Mouse (Mus musculus) heart, postnatal 0 days (tissue): ENCODE data around the gene Ctla2b. TPM values are rescaled to one million over a fixed set of nuclear protein-coding genes. Genes with fewer than 3 reads are reported as not detected.
A peak's percentile ranks its signal among the peaks of the same experiment; 100 is the strongest.

Experiments
- ATAC-seq: fragments of 200-750 bp; cut with Nextera tagmentation; 2 replicates; pipeline ENCODE4 v1.8.0; 2017; ENCODE audit warnings: low read depth, moderate number of reproducible peaks, moderate library complexity; ENCODE audit not compliant: insufficient read depth
- DNase-seq: peaks from one replicate; pipeline ENCODE4 v3.0.0-alpha.2; 2016; ENCODE audit warnings: low spot score
- H3K27ac ChIP-seq: fragments of 300-500 bp; sonication (generic); 2 replicates; pipeline ENCODE4 v1.5.1; 2014; ENCODE audit warnings: low read depth, mild to moderate bottlenecking
- H3K27me3 ChIP-seq: fragments of 300-500 bp; sonication (generic); 2 replicates; pipeline ENCODE4 v1.6.1; 2014; ENCODE audit warnings: low read length, mixed read lengths; ENCODE audit not compliant: control insufficient read depth, insufficient read depth
- H3K36me3 ChIP-seq: fragments of 300-500 bp; sonication (generic); replicated peaks from 2 replicates; pipeline ENCODE4 v1.6.1; 2014; ENCODE audit warnings: low read length, mixed read lengths; ENCODE audit not compliant: control insufficient read depth, insufficient read depth
- H3K4me1 ChIP-seq: fragments of 300-500 bp; sonication (generic); 2 replicates; pipeline ENCODE4 v1.6.1; 2014; ENCODE audit warnings: antibody characterized with exemption; ENCODE audit not compliant: control insufficient read depth, insufficient read depth
- H3K4me2 ChIP-seq: fragments of 300-500 bp; sonication (generic); 2 replicates; pipeline ENCODE4 v1.6.1; 2014; ENCODE audit warnings: low read depth, mild to moderate bottlenecking, low read length, moderate library complexity
- H3K4me3 ChIP-seq: fragments of 300-500 bp; sonication (generic); 2 replicates; pipeline ENCODE4 v1.5.1; 2014; ENCODE audit warnings: low read depth, low read length
- H3K9ac ChIP-seq: fragments of 300-500 bp; sonication (generic); replicated peaks from 2 replicates; pipeline ENCODE4 v1.6.1; 2014; ENCODE audit warnings: low read depth, low read length, mixed read lengths
- H3K9me3 ChIP-seq: fragments of 300-500 bp; sonication (generic); replicated peaks from 2 replicates; pipeline ENCODE4 v1.6.1; 2016; ENCODE audit warnings: low read length; ENCODE audit not compliant: control insufficient read depth
- CTCF ChIP-seq: IDR thresholded peaks from 2 replicates; pipeline ENCODE4 v1.5.1; 2016; ENCODE audit warnings: antibody characterized with exemption, control low read depth, low read depth
- EP300 ChIP-seq: IDR thresholded peaks from 2 replicates; pipeline ENCODE4 v1.6.1; 2016; ENCODE audit warnings: antibody characterized with exemption, low read depth
- WGBS: fragments of 180-500 bp; shearing (Covaris S2); extraction: QIAGEN DNeasy Blood & Tissue Kit; methylation state at CpG from one replicate; pipeline ENCODE4 v1.1.7; 2014; 5-methylcytosine and 5-hydroxymethylcytosine counted together
- polyA plus RNA-seq: library from polyadenylated mRNA; unstranded; fragments of >200 nt; fragmentation: Nextera tagmentation; extraction: Ambion mirVana; gene quantifications from 2 replicates; pipeline ENCODE4 v1.2.1, GENCODE M21; 2015
- total RNA-seq: library from RNA; depleted of rRNA; stranded (reverse); fragments of >200 nt; gene quantifications from 2 replicates; pipeline ENCODE4 v1.2.3, GENCODE M21; 2014; ENCODE audit warnings: low replicate concordance; rRNA removed

Gene Ctla2b
- total and polyA plus RNA-seq, 2 experiments from 2014 or later, result 3.7 to 4.5 TPM

GRCm38 (mm10) chr13:60895406-60896160 is 1.7 kb downstream of the Ctla2b start:
- TF ChIP-seq EP300 (no peak), CTCF (no peak)

DNA sequence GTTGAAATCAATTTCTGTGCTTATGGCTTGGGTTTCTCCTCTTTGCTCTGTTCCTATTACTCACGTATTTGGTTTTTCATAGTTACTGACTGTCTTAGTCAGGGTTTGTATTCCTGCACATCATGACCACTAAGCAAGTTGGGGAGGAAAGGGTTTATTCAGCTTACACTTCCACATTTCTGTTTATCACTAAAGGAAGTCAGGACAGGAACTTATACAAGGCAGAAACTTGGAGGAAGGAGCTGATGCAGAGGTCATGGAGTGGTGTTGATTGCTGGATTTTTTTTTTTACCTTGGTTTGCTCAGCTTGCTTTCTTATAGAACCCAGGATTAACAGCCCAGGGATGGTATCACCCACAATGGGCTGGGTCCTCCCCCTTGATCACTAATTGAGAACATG is 4.9 kb downstream of the Ctla2b start:
- TF ChIP-seq CTCF, result no peak
- no peak for TF ChIP-seq EP300
- Histone ChIP-seq H3K4me1 (no peaks in the 10 kb centered on the region), H3K9me3 (0 out of 2 replicates have a peak, but pooled peaks cover 3% of the 10 kb centered on the region), H3K4me2 (no peak overlapping the region), H3K4me3 (no peak overlapping the region), H3K36me3 (no peaks in the 10 kb centered on the region), H3K27ac (no peak overlapping the region), H3K27me3 (no peaks in the 10 kb centered on the region), H3K9ac (no peak overlapping the region)
- WGBS, result 70% methylated on average over 1 of the region's 1 CpGs
- no peak for ATAC-seq
- DNase-seq, result no peak

More at GRCm38 (mm10) chr13:60895406-60896160, 1.7 kb downstream of the Ctla2b start:
- Histone ChIP-seq H3K9me3 (0 out of 2 replicates have a peak, but pooled peaks cover 3% of the 10 kb centered on the region), H3K4me3 (no peak overlapping the region), H3K9ac (no peak overlapping the region), H3K27me3 (no peaks in the 10 kb centered on the region), H3K27ac (no peak overlapping the region), H3K4me1 (no peaks in the 10 kb centered on the region), H3K36me3 (no peaks in the 10 kb centered on the region), H3K4me2 (no peak overlapping the region)
- DNase-seq (no peak), ATAC-seq (no peak)

DNA sequence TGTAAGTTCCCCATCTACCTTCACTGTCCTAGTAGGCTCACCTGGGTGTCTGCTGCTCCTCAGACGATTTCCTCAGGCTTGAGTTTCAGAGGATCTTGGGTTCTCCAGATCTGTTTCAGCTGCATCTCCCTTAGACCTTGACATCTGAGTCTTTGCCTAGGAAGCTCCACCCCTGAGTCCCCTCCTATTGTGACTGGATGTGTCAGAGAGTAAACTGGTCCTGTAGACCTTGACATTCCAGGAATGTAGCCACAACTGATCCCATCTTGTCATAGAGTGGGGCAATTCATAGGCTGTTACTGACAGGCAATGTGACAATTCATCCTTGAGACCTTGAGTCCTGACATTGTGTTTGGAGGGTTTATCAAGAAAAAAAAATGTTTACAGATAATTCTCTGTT is 33.0 kb downstream of the Ctla2b start, which contains the start of gene 4930486L24Rik:
Gene 4930486L24Rik (minus strand): TSS at position 195 of the 400 bp plus-strand sequence.
- no peak within 1 kb of the TSS for H3K4me3 ChIP-seq
- H3K27me3 ChIP-seq, result no peaks in the 10 kb centered on the region
- H3K36me3 ChIP-seq, result no peaks in the 10 kb centered on the region
- DNase-seq, result no peak
- WGBS, result 55% methylated on average over 1 of the region's 1 CpGs
- TF ChIP-seq CTCF, result no peak
- no peak for TF ChIP-seq EP300
- no peak within 1 kb of the TSS for H3K4me2 ChIP-seq
- no peak for ATAC-seq
- H3K27ac ChIP-seq, result no peak within 1 kb of the TSS
- no peak within 1 kb of the TSS for H3K9ac ChIP-seq
- H3K4me1 ChIP-seq, result no peaks in the 10 kb centered on the region
- no peaks in the 10 kb centered on the region for H3K9me3 ChIP-seq

- TF ChIP-seq EP300 (peak; percentile 73; the same call in 1 of the 2 replicates), CTCF (no peak)
- Histone ChIP-seq H3K9ac (no peak overlapping the region), H3K4me3 (no peak overlapping the region), H3K9me3 (no peaks in the 10 kb centered on the region), H3K27ac (peak overlapping the region; percentile 70), H3K4me2 (no peak overlapping the region), H3K4me1 (no peaks in the 10 kb centered on the region), H3K27me3 (no peaks in the 10 kb centered on the region), H3K36me3 (no peaks in the 10 kb centered on the region)
- ATAC-seq, result peak; percentile 80
- DNase-seq, result no peak
- 61% methylated on average over 4 of the region's 4 CpGs for WGBS
Observed at GRCm38 (mm10) chr13:60848241-60849120, 48.8 kb downstream of the Ctla2b start.

Other genes starting within 250 kb of the Ctla2b start
- gene BC051665, start 111.1 kb downstream of the Ctla2b start, total RNA-seq, result not detected in 2 replicates
- gene BC051665, start 111.1 kb downstream of the Ctla2b start, polyA plus RNA-seq, result not detected in 2 replicates
- not detected in 2 replicates for gene Ctsll3, start 94.6 kb downstream of the Ctla2b start, total RNA-seq
- gene Ctsll3, start 94.6 kb downstream of the Ctla2b start, polyA plus RNA-seq, result not detected in 2 replicates
- 0.08 TPM in 1 of 2 replicates, not detected in the other for gene 4930486L24Rik, start 33.0 kb downstream of the Ctla2b start, total RNA-seq
- not detected in 2 replicates for gene 4930486L24Rik, start 33.0 kb downstream of the Ctla2b start, polyA plus RNA-seq
- not detected in 2 replicates for gene Gm49392, start 553 bp downstream of the Ctla2b start, total RNA-seq
- gene Gm49392, start 553 bp downstream of the Ctla2b start, polyA plus RNA-seq, result 0.64 and 0.69 TPM in 2 replicates
- gene Tpbpb, start 7.4 kb upstream of the Ctla2b start, total RNA-seq, result not detected in 2 replicates
- gene Tpbpb, start 7.4 kb upstream of the Ctla2b start, polyA plus RNA-seq, result not detected in 2 replicates
- gene Gm49393, start 38.1 kb upstream of the Ctla2b start, total RNA-seq, result not detected in 2 replicates
- 0.56 TPM in 1 of 2 replicates, not detected in the other for gene Gm49393, start 38.1 kb upstream of the Ctla2b start, polyA plus RNA-seq
- gene Gm49391, start 39.1 kb upstream of the Ctla2b start, total RNA-seq, result 1.1 and 9.0 TPM in 2 replicates
- gene Gm49391, start 39.1 kb upstream of the Ctla2b start, polyA plus RNA-seq, result 4.1 and 4.6 TPM in 2 replicates
- gene Ctla2a, start 39.2 kb upstream of the Ctla2b start, total RNA-seq, result 12.0 and 32.0 TPM in 2 replicates
- 103 and 110 TPM in 2 replicates for gene Ctla2a, start 39.2 kb upstream of the Ctla2b start, polyA plus RNA-seq
- not detected in 2 replicates for gene Tpbpa, start 44.5 kb upstream of the Ctla2b start, total RNA-seq
- not detected in 2 replicates for gene Tpbpa, start 44.5 kb upstream of the Ctla2b start, polyA plus RNA-seq
- gene Ctsj, start 108.5 kb upstream of the Ctla2b start, total RNA-seq, result not detected in 2 replicates
- gene Ctsj, start 108.5 kb upstream of the Ctla2b start, polyA plus RNA-seq, result not detected in 2 replicates
- not detected in 2 replicates for gene Ctsq, start 143.2 kb upstream of the Ctla2b start, total RNA-seq
- not detected in 2 replicates for gene Ctsq, start 143.2 kb upstream of the Ctla2b start, polyA plus RNA-seq